Mouse (Mus musculus) heart, embryonic 11.5 days (tissue): ENCODE data around the gene Cblb. TPM values are rescaled to one million over a fixed set of nuclear protein-coding genes. Genes with fewer than 3 reads are reported as not detected.

Experiments
- ATAC-seq: fragments of 200-750 bp; cut with Nextera tagmentation; replicated peaks from 2 replicates; pipeline ENCODE4 v1.8.0; 2017; ENCODE audit warnings: moderate library complexity; ENCODE audit not compliant: insufficient number of reproducible peaks, low FRiP score, low TSS enrichment
- H3K27ac ChIP-seq: fragments of 300-500 bp; sonication (generic); 2 replicates; pipeline ENCODE4 v1.5.1; 2014; ENCODE audit warnings: mild to moderate bottlenecking, low read depth, low read length
- H3K27me3 ChIP-seq: fragments of 300-500 bp; sonication (generic); 2 replicates; pipeline ENCODE4 v1.6.1; 2014; ENCODE audit warnings: mild to moderate bottlenecking, low read length, mixed read lengths; ENCODE audit not compliant: control insufficient read depth, insufficient read depth
- H3K36me3 ChIP-seq: fragments of 300-500 bp; sonication (generic); 2 replicates; pipeline ENCODE4 v1.6.1; 2014; ENCODE audit warnings: mild to moderate bottlenecking, low read length, moderate library complexity, mixed read lengths; ENCODE audit not compliant: control insufficient read depth, insufficient read depth
- H3K4me1 ChIP-seq: fragments of 300-500 bp; sonication (generic); 2 replicates; pipeline ENCODE4 v1.6.1; 2014; ENCODE audit warnings: low read length; ENCODE audit not compliant: control insufficient read depth, insufficient read depth
- H3K4me2 ChIP-seq: fragments of 300-500 bp; sonication (generic); 2 replicates; pipeline ENCODE4 v1.6.1; 2014; ENCODE audit warnings: mild to moderate bottlenecking, moderate library complexity
- H3K4me3 ChIP-seq: fragments of 300-500 bp; sonication (generic); 2 replicates; pipeline ENCODE4 v1.5.1; 2014; ENCODE audit warnings: low read depth, low read length
- H3K9ac ChIP-seq: fragments of 300-500 bp; sonication (generic); 2 replicates; pipeline ENCODE4 v1.6.1; 2014; ENCODE audit warnings: mild to moderate bottlenecking, low read depth, low read length, moderate library complexity
- H3K9me3 ChIP-seq: fragments of 300-500 bp; sonication (generic); replicated peaks from 2 replicates; pipeline ENCODE4 v1.6.1; 2016; ENCODE audit warnings: low read length; ENCODE audit not compliant: control insufficient read depth
- WGBS: fragments of 180-500 bp; shearing (Covaris S2); extraction: QIAGEN DNeasy Blood & Tissue Kit; methylation state at CpG from one replicate; pipeline ENCODE4 v1.1.7; 2014; ENCODE audit not compliant: insufficient replicate concordance; 5-methylcytosine and 5-hydroxymethylcytosine counted together
- polyA plus RNA-seq: library from polyadenylated mRNA; unstranded; fragments of >200 nt; fragmentation: Nextera tagmentation; extraction: Ambion mirVana; gene quantifications from 2 replicates; pipeline ENCODE4 v1.2.1, GENCODE M21; 2014

Gene Cblb
- polyA plus RNA-seq, 1 experiment from 2014 or later, result 15.3 TPM

GRCm38 (mm10) chr16:52107836-52108235 is 76.8 kb downstream of the Cblb start:
- Histone ChIP-seq H3K4me3 (no peak overlapping the region), H3K4me1 (peaks cover 8% of the 10 kb centered on the region; the same call in 1 of the 2 replicates), H3K9me3 (no peaks in the 10 kb centered on the region), H3K27me3 (no peaks in the 10 kb centered on the region), H3K9ac (no peak overlapping the region), H3K36me3 (no peaks in the 10 kb centered on the region), H3K4me2 (no peak overlapping the region), H3K27ac (no peak overlapping the region)
- no peak for ATAC-seq
- WGBS, result 79% methylated on average over 5 of the region's 5 CpGs

GRCm38 (mm10) chr16:52114473-52114872 is 83.4 kb downstream of the Cblb start:
- H3K9ac ChIP-seq, result no peak overlapping the region
- no peak overlapping the region for H3K4me3 ChIP-seq
- H3K4me1 ChIP-seq, result no peaks in the 10 kb centered on the region
- no peaks in the 10 kb centered on the region for H3K36me3 ChIP-seq
- no peak overlapping the region for H3K4me2 ChIP-seq
- no peak overlapping the region for H3K27ac ChIP-seq
- no peak for ATAC-seq
- no peaks in the 10 kb centered on the region for H3K9me3 ChIP-seq
- no peaks in the 10 kb centered on the region for H3K27me3 ChIP-seq
- 79% methylated on average over 4 of the region's 4 CpGs for WGBS

GRCm38 (mm10) chr16:52119003-52119402 is 88.0 kb downstream of the Cblb start:
- 72% methylated on average over 4 of the region's 4 CpGs for WGBS
- Histone ChIP-seq H3K9me3 (no peaks in the 10 kb centered on the region), H3K9ac (no peak overlapping the region), H3K27ac (no peak overlapping the region), H3K4me3 (no peak overlapping the region), H3K4me2 (no peak overlapping the region), H3K4me1 (no peaks in the 10 kb centered on the region), H3K27me3 (no peaks in the 10 kb centered on the region), H3K36me3 (peaks cover 1% of the 10 kb centered on the region; the same call in 1 of the 2 replicates)
- ATAC-seq, result no peak

- Histone ChIP-seq H3K4me2 (no peak overlapping the region), H3K4me1 (no peaks in the 10 kb centered on the region), H3K27me3 (no peaks in the 10 kb centered on the region), H3K9me3 (no peaks in the 10 kb centered on the region), H3K27ac (no peak overlapping the region), H3K9ac (no peak overlapping the region), H3K36me3 (peaks cover 3% of the 10 kb centered on the region; the same call in 1 of the 2 replicates), H3K4me3 (no peak overlapping the region)
- ATAC-seq, result no peak
These were observed 93.9 kb downstream of the Cblb start for GRCm38 (mm10) chr16:52124974-52125373.

- H3K9ac ChIP-seq, result no peak overlapping the region
- no peak for ATAC-seq
- no peak overlapping the region for H3K4me2 ChIP-seq
- H3K4me1 ChIP-seq, result no peaks in the 10 kb centered on the region
- no peak overlapping the region for H3K27ac ChIP-seq
- no peaks in the 10 kb centered on the region for H3K9me3 ChIP-seq
- whole genome bisulfite sequencing, result 87% methylated on average over 4 of the region's 4 CpGs
- H3K36me3 ChIP-seq, result peaks cover 3% of the 10 kb centered on the region; the same call in 1 of the 2 replicates
- H3K27me3 ChIP-seq, result no peaks in the 10 kb centered on the region
- no peak overlapping the region for H3K4me3 ChIP-seq
These were observed 94.9 kb downstream of the Cblb start for GRCm38 (mm10) chr16:52125896-52126295.

- Histone ChIP-seq H3K4me2 (no peak overlapping the region), H3K4me1 (no peaks in the 10 kb centered on the region), H3K36me3 (no peaks in the 10 kb centered on the region), H3K27me3 (no peaks in the 10 kb centered on the region), H3K9ac (no peak overlapping the region), H3K9me3 (no peaks in the 10 kb centered on the region), H3K27ac (no peak overlapping the region), H3K4me3 (no peak overlapping the region)
- 87% methylated on average over 5 of the region's 5 CpGs for WGBS
- no peak for ATAC-seq
These were observed 98.4 kb downstream of the Cblb start for GRCm38 (mm10) chr16:52129357-52129905.

- no peaks in the 10 kb centered on the region for H3K9me3 ChIP-seq
- WGBS, result 82% methylated on average over 11 of the region's 11 CpGs
- no peaks in the 10 kb centered on the region for H3K36me3 ChIP-seq
- no peak overlapping the region for H3K4me3 ChIP-seq
- H3K9ac ChIP-seq, result no peak overlapping the region
- no peak overlapping the region for H3K27ac ChIP-seq
- no peak overlapping the region for H3K4me2 ChIP-seq
- 0 out of 2 replicates have a peak, but pooled peaks cover 2% of the 10 kb centered on the region for H3K4me1 ChIP-seq
- no peaks in the 10 kb centered on the region for H3K27me3 ChIP-seq
- ATAC-seq, result no peak
These were observed 101.9 kb downstream of the Cblb start for GRCm38 (mm10) chr16:52132808-52133490.

- Histone ChIP-seq H3K27ac (no peak overlapping the region), H3K4me1 (0 out of 2 replicates have a peak, but pooled peaks cover 2% of the 10 kb centered on the region), H3K4me2 (no peak overlapping the region), H3K27me3 (no peaks in the 10 kb centered on the region), H3K9ac (no peak overlapping the region), H3K4me3 (no peak overlapping the region), H3K9me3 (no peaks in the 10 kb centered on the region), H3K36me3 (no peaks in the 10 kb centered on the region)
- WGBS, result 59% methylated on average over 11 of the region's 11 CpGs
- no peak for ATAC-seq
These were observed 103.7 kb downstream of the Cblb start for GRCm38 (mm10) chr16:52134631-52135227.
